Mouse (Mus musculus) C2C12 (cell line): ENCODE results near the gene Ifngr2.

Experiments
- CEBPB ChIP-seq: IDR thresholded peaks from one replicate; pipeline ENCODE4 v1.6.1; 2011; ENCODE audit warnings: low read depth, mild to moderate bottlenecking, control low read depth, moderate library complexity
- CTCF ChIP-seq: IDR thresholded peaks from one replicate; pipeline ENCODE4 v1.5.1; 2011; ENCODE audit not compliant: control insufficient read depth, insufficient read depth, insufficient read length
- MAX ChIP-seq: IDR thresholded peaks from one replicate; pipeline ENCODE4 v1.6.1; 2011; ENCODE audit warnings: mild to moderate bottlenecking, control low read depth
- MYOD1 ChIP-seq: IDR thresholded peaks from one replicate; pipeline ENCODE4 v1.6.1; 2011; ENCODE audit warnings: low read depth; ENCODE audit not compliant: control insufficient read depth, insufficient read length
- USF1 ChIP-seq: IDR thresholded peaks from one replicate; pipeline ENCODE4 v1.6.1; 2011; ENCODE audit warnings: low read depth, mild to moderate bottlenecking, control low read depth, moderate library complexity

DNA sequence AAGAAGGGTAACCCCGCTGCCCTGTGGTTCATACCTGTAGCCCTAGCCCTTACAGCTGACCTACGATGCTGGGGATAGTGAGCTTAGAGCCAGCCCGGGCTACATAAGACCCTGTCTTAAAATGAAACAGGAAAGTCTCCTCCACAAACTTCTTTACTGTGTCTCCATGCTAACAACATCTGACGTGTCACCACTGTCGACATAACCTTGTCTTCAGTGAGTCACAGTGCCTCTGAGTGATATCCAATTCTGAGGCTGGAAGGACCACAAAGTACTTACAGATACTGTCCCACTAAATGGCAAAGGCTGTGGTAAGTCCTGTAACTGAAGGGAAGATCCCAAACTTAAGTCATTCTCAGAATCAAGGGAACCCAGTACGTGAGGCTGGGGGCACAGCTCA is 39.4 kb downstream of the Ifngr2 start:
- TF ChIP-seq CTCF = no peak
- TF ChIP-seq CEBPB = no peak
- TF ChIP-seq MYOD1 = no peak
- TF ChIP-seq USF1 = no peak
- no peak for TF ChIP-seq MAX
